ENCODE assay signal across 27 mouse cellular contexts in genomic region chr14:104388879-104389278, GRCm38 (mm10).
DNase-seq lines count a peak whose midpoint lies in the region; ATAC-seq lines count a peak whose summit lies in the region.
"Had no signal": no experiment of that assay in that cellular context is flagged by ENCODE, and none has a peak within 500 bp of the region (broad histone marks: within the 10 kb centered on the region; RNA-seq: fewer than 3 reads in every experiment).

No protein-coding gene starts in this region.

- no peaks in the 10 kb centered on the region for H3K9me3 ChIP-seq in hindbrain, embryonic 12.5 days (replicated peaks)
- no peaks in the 10 kb centered on the region for H3K9me3 ChIP-seq in hindbrain, embryonic 16.5 days (ENCODE audit: control insufficient read depth, low read length)
- H3K9me3 ChIP-seq in midbrain, embryonic 14.5 days (ENCODE audit: control insufficient read depth, low read length): no peaks in the 10 kb centered on the region
- H3K9me3 ChIP-seq in midbrain, embryonic 11.5 days (ENCODE audit: control insufficient read depth, low read length): no peaks in the 10 kb centered on the region
- H3K9me3 ChIP-seq in midbrain, embryonic 15.5 days: no peaks in the 10 kb centered on the region
- H3K9me3 ChIP-seq in liver, embryonic 12.5 days (replicated peaks): no peaks in the 10 kb centered on the region; the same call in 1 of the 2 replicates
- no peaks in the 10 kb centered on the region for H3K9me3 ChIP-seq in kidney, embryonic 16.5 days (ENCODE audit: low read length)
- H3K9me3 ChIP-seq: embryonic facial prominence, embryonic 13.5 days; forebrain, embryonic 12.5 days; lung, embryonic 15.5 days; neural tube, embryonic 12.5 days had no signal

- no peak overlapping the region for H3K4me3 ChIP-seq in hindbrain, embryonic 12.5 days
- no peak overlapping the region for H3K4me3 ChIP-seq in hindbrain, embryonic 16.5 days (ENCODE audit: low read length)
- no peak overlapping the region for H3K4me3 ChIP-seq in midbrain, embryonic 14.5 days (replicated peaks; ENCODE audit: low read depth, low read length)
- H3K4me3 ChIP-seq in midbrain, embryonic 11.5 days (ENCODE audit: low read depth, low read length): no peak overlapping the region
- no peak overlapping the region for H3K4me3 ChIP-seq in midbrain, embryonic 15.5 days
- H3K4me3 ChIP-seq in liver, embryonic 12.5 days: no peak overlapping the region
- H3K4me3 ChIP-seq in kidney, embryonic 16.5 days (ENCODE audit: low read length): no peak overlapping the region
- H3K4me3 ChIP-seq: embryonic facial prominence, embryonic 13.5 days; forebrain, embryonic 12.5 days; lung, embryonic 15.5 days; neural tube, embryonic 12.5 days had no signal

- no peak overlapping the region for H3K4me2 ChIP-seq in hindbrain, embryonic 12.5 days (replicated peaks)
- no peak overlapping the region for H3K4me2 ChIP-seq in hindbrain, embryonic 16.5 days (ENCODE audit: low read length)
- H3K4me2 ChIP-seq in midbrain, embryonic 14.5 days (ENCODE audit: low read length): no peak overlapping the region
- H3K4me2 ChIP-seq in midbrain, embryonic 11.5 days: no peak overlapping the region
- H3K4me2 ChIP-seq in midbrain, embryonic 15.5 days: no peak overlapping the region
- no peak overlapping the region for H3K4me2 ChIP-seq in liver, embryonic 12.5 days
- no peak overlapping the region for H3K4me2 ChIP-seq in kidney, embryonic 16.5 days (replicated peaks; ENCODE audit: low read depth, low read length)
- H3K4me2 ChIP-seq: embryonic facial prominence, embryonic 13.5 days; forebrain, embryonic 12.5 days; heart, embryonic 11.5 days; lung, embryonic 15.5 days; neural tube, embryonic 12.5 days had no signal

- H3K4me1 ChIP-seq in hindbrain, embryonic 12.5 days: peaks cover 5% of the 10 kb centered on the region; the same call in 1 of the 2 replicates
- H3K4me1 ChIP-seq in hindbrain, embryonic 16.5 days (ENCODE audit: control insufficient read depth, insufficient read depth, low read depth, low read length): no peaks in the 10 kb centered on the region
- no peaks in the 10 kb centered on the region for H3K4me1 ChIP-seq in midbrain, embryonic 14.5 days (ENCODE audit: control insufficient read depth, insufficient read depth, low read length)
- no peaks in the 10 kb centered on the region for H3K4me1 ChIP-seq in midbrain, embryonic 11.5 days (ENCODE audit: control insufficient read depth, insufficient read depth, low read length)
- H3K4me1 ChIP-seq in midbrain, embryonic 15.5 days: peaks cover 4% of the 10 kb centered on the region; the same call in 1 of the 2 replicates
- H3K4me1 ChIP-seq in liver, embryonic 12.5 days: no peaks in the 10 kb centered on the region
- H3K4me1 ChIP-seq in kidney, embryonic 16.5 days (ENCODE audit: insufficient read depth, low read length): no peaks in the 10 kb centered on the region
- H3K4me1 ChIP-seq: embryonic facial prominence, embryonic 13.5 days; lung, embryonic 15.5 days; neural tube, embryonic 12.5 days had no signal

- peak; percentile 40; the same call in 1 of the 2 replicates for ATAC-seq in hindbrain, embryonic 12.5 days (ENCODE audit: low FRiP score)
- no peak; the same call in 1 of the 2 replicates for ATAC-seq in hindbrain, embryonic 16.5 days
- no peak for ATAC-seq in midbrain, embryonic 14.5 days (ENCODE audit: low FRiP score, low TSS enrichment)
- ATAC-seq in midbrain, embryonic 11.5 days (ENCODE audit: low FRiP score): no peak
- ATAC-seq in midbrain, embryonic 15.5 days (replicated peaks): peak; percentile 61
- no peak for ATAC-seq in liver, embryonic 12.5 days
- no peak for ATAC-seq in kidney, embryonic 16.5 days (ENCODE audit: low FRiP score, low TSS enrichment)
- ATAC-seq: CD4-positive, CD25-positive, alpha-beta regulatory T cell, adult 4 months; intestine, postnatal 0 days had no signal

- DNase-seq in midbrain, embryonic 14.5 days: no peak
- no peak for DNase-seq in midbrain, embryonic 11.5 days (ENCODE audit: low spot score, missing footprints)
- DNase-seq: adrenal gland, postnatal 25 days; cerebellum, adult 18-20 months; cerebellum, postnatal 10 days; gastrocnemius, postnatal 14 days; heart, adult 18-20 months; heart, postnatal 36 days; kidney, adult 9 months; kidney, postnatal 14 days; layer of hippocampus, adult 9-11 months; lung, postnatal 36 days; retina, postnatal 1 day; right cerebral cortex, postnatal 14 days; thymus, postnatal 4 days had no signal

- H3K9ac ChIP-seq in hindbrain, embryonic 12.5 days: no peak overlapping the region
- H3K9ac ChIP-seq in hindbrain, embryonic 16.5 days (ENCODE audit: low read depth, low read length): no peak overlapping the region
- no peak overlapping the region for H3K9ac ChIP-seq in midbrain, embryonic 14.5 days (replicated peaks; ENCODE audit: low read length)
- H3K9ac ChIP-seq in midbrain, embryonic 11.5 days (ENCODE audit: low read length): no peak overlapping the region
- H3K9ac ChIP-seq in midbrain, embryonic 15.5 days: no peak overlapping the region
- H3K9ac ChIP-seq in liver, embryonic 12.5 days: no peak overlapping the region
- no peak overlapping the region for H3K9ac ChIP-seq in kidney, embryonic 16.5 days (replicated peaks; ENCODE audit: low read length)
- H3K9ac ChIP-seq: embryonic facial prominence, embryonic 13.5 days; forebrain, embryonic 12.5 days; lung, embryonic 15.5 days; neural tube, embryonic 12.5 days had no signal

- WGBS in hindbrain, embryonic 12.5 days: 82% methylated on average over 2 of the region's 2 CpGs
- 55% methylated on average over 2 of the region's 2 CpGs for WGBS in hindbrain, embryonic 16.5 days
- WGBS in midbrain, embryonic 14.5 days: 62% methylated on average over 2 of the region's 2 CpGs
- 71% methylated on average over 2 of the region's 2 CpGs for WGBS in midbrain, embryonic 11.5 days
- WGBS in midbrain, embryonic 15.5 days: 46% methylated on average over 2 of the region's 2 CpGs
- 48% methylated on average over 2 of the region's 2 CpGs for WGBS in liver, embryonic 12.5 days (ENCODE audit: insufficient replicate concordance)
- 81% methylated on average over 2 of the region's 2 CpGs for WGBS in kidney, embryonic 16.5 days

- H3K27me3 ChIP-seq in hindbrain, embryonic 12.5 days: no peaks in the 10 kb centered on the region
- H3K27me3 ChIP-seq in hindbrain, embryonic 16.5 days (replicated peaks; ENCODE audit: control insufficient read depth, insufficient read depth, low read length): no peaks in the 10 kb centered on the region
- no peaks in the 10 kb centered on the region for H3K27me3 ChIP-seq in midbrain, embryonic 14.5 days (ENCODE audit: control insufficient read depth, insufficient read depth, low read length)
- H3K27me3 ChIP-seq in midbrain, embryonic 11.5 days (ENCODE audit: control insufficient read depth, insufficient read depth, low read length): no peaks in the 10 kb centered on the region
- H3K27me3 ChIP-seq in midbrain, embryonic 15.5 days (replicated peaks): no peaks in the 10 kb centered on the region
- H3K27me3 ChIP-seq in liver, embryonic 12.5 days (replicated peaks): no peaks in the 10 kb centered on the region
- H3K27me3 ChIP-seq in kidney, embryonic 16.5 days (ENCODE audit: insufficient read depth, low read length): no peaks in the 10 kb centered on the region
- H3K27me3 ChIP-seq: embryonic facial prominence, embryonic 13.5 days; forebrain, embryonic 12.5 days; lung, embryonic 15.5 days; neural tube, embryonic 12.5 days had no signal

- H3K27ac ChIP-seq in hindbrain, embryonic 12.5 days: no peak overlapping the region
- no peak overlapping the region for H3K27ac ChIP-seq in hindbrain, embryonic 16.5 days (ENCODE audit: low read depth, low read length)
- H3K27ac ChIP-seq in midbrain, embryonic 14.5 days (replicated peaks; ENCODE audit: low read depth, low read length): 0 out of 2 replicates have a peak overlapping the region, but pooled peaks have one; percentile 26
- no peak overlapping the region for H3K27ac ChIP-seq in midbrain, embryonic 11.5 days (ENCODE audit: low read depth, low read length)
- no peak overlapping the region for H3K27ac ChIP-seq in midbrain, embryonic 15.5 days
- no peak overlapping the region for H3K27ac ChIP-seq in liver, embryonic 12.5 days
- no peak overlapping the region for H3K27ac ChIP-seq in kidney, embryonic 16.5 days (ENCODE audit: low read length)
- H3K27ac ChIP-seq: embryonic facial prominence, embryonic 13.5 days; lung, embryonic 15.5 days; neural tube, embryonic 12.5 days had no signal

- no peaks in the 10 kb centered on the region for H3K36me3 ChIP-seq in hindbrain, embryonic 12.5 days
- no peaks in the 10 kb centered on the region for H3K36me3 ChIP-seq in hindbrain, embryonic 16.5 days (ENCODE audit: control insufficient read depth, insufficient read depth, low read length)
- no peaks in the 10 kb centered on the region for H3K36me3 ChIP-seq in midbrain, embryonic 14.5 days (ENCODE audit: control insufficient read depth, insufficient read depth, low read length)
- H3K36me3 ChIP-seq in midbrain, embryonic 11.5 days (ENCODE audit: control insufficient read depth, insufficient read depth, low read length): no peaks in the 10 kb centered on the region
- no peaks in the 10 kb centered on the region for H3K36me3 ChIP-seq in midbrain, embryonic 15.5 days (replicated peaks)
- no peaks in the 10 kb centered on the region for H3K36me3 ChIP-seq in liver, embryonic 12.5 days
- no peaks in the 10 kb centered on the region for H3K36me3 ChIP-seq in kidney, embryonic 16.5 days (ENCODE audit: insufficient read depth, low read length)
- H3K36me3 ChIP-seq: embryonic facial prominence, embryonic 13.5 days; forebrain, embryonic 12.5 days; lung, embryonic 15.5 days; neural tube, embryonic 12.5 days had no signal

Comparison
In these comparisons a context has a peak if more than half of its experiments do, and no peak if none do; other contexts are left out.
1. ATAC-seq: peak in hindbrain, embryonic 12.5 days (single experiment) and midbrain, embryonic 15.5 days (single experiment); none in hindbrain, embryonic 16.5 days (single experiment), midbrain, embryonic 14.5 days (single experiment), midbrain, embryonic 11.5 days (single experiment), liver, embryonic 12.5 days (single experiment) and kidney, embryonic 16.5 days (single experiment).